Mouse (Mus musculus): ENCODE results near the gene Cabcoco1.

Cabcoco1 gene

GRCm38 (mm10) chr10:68435001-68435560 is 106.6 kb downstream of the Cabcoco1 start:
- DNase-seq (ENCODE audit: low spot score in 2 of 2): no peak

GRCm38 (mm10) chr10:68434045-68434639 is 107.6 kb downstream of the Cabcoco1 start:
- DNase-seq (ENCODE audit: low spot score in 2 of 2): no peak

- no peak for DNase-seq (ENCODE audit: low spot score in 2 of 2)
Measured at GRCm38 (mm10) chr10:68431346-68431745, 110.3 kb downstream of the Cabcoco1 start.

- DNase-seq (ENCODE audit: low spot score in 2 of 2): no peak
Measured at GRCm38 (mm10) chr10:68430929-68431328, 110.8 kb downstream of the Cabcoco1 start.

GRCm38 (mm10) chr10:68420393-68420920 is 121.2 kb downstream of the Cabcoco1 start:
- no peak for DNase-seq (ENCODE audit: low spot score in 2 of 2)

GRCm38 (mm10) chr10:68419893-68420292 is 121.8 kb downstream of the Cabcoco1 start:
- DNase-seq (ENCODE audit: low spot score in 2 of 2): no peak

- no peak for DNase-seq (ENCODE audit: low spot score in 2 of 2)
Measured at GRCm38 (mm10) chr10:68417074-68417790, 124.5 kb downstream of the Cabcoco1 start.

- no peak for DNase-seq (ENCODE audit: low spot score in 2 of 2)
Measured at GRCm38 (mm10) chr10:68405936-68406335, 135.8 kb downstream of the Cabcoco1 start.

GRCm38 (mm10) chr10:68396786-68397185 is 144.9 kb downstream of the Cabcoco1 start:
- DNase-seq (ENCODE audit: low spot score in 2 of 2): no peak

GRCm38 (mm10) chr10:68396083-68396482 is 145.6 kb downstream of the Cabcoco1 start:
- DNase-seq (ENCODE audit: low spot score in 2 of 2): no peak

- DNase-seq (ENCODE audit: low spot score in 2 of 2): no peak
Measured at GRCm38 (mm10) chr10:68391640-68392039, 150.1 kb downstream of the Cabcoco1 start.

- peak in 1 of 2 experiments; percentile 9 for DNase-seq (ENCODE audit: low spot score in 2 of 2)
Measured at GRCm38 (mm10) chr10:68388802-68389201, 152.9 kb downstream of the Cabcoco1 start.

GRCm38 (mm10) chr10:68388138-68388537 is 153.6 kb downstream of the Cabcoco1 start:
- DNase-seq (ENCODE audit: low spot score in 2 of 2): no peak
